Mouse (Mus musculus) thymus, adult 2 months (tissue): Measurements from ENCODE around the gene Gclc. TPM values are rescaled to one million over a fixed set of nuclear protein-coding genes. Genes with fewer than 3 reads are reported as not detected.

ENCODE experiments used
- DNase-seq: peaks from one replicate; pipeline ENCODE4 v3.0.0; 2021
- H3K27ac ChIP-seq: fragments of 200-500 bp; 2 replicates; pipeline ENCODE4 v1.5.1; 2012; ENCODE audit warnings: low read length, control low read depth; ENCODE audit not compliant: control insufficient read depth, insufficient read depth
- H3K27me3 ChIP-seq: fragments of 200-500 bp; 2 replicates; pipeline ENCODE4 v1.6.1; 2012; ENCODE audit warnings: mild to moderate bottlenecking, low read length, moderate library complexity, mixed read lengths; ENCODE audit not compliant: control insufficient read depth, insufficient read depth
- H3K36me3 ChIP-seq: fragments of 200-500 bp; 2 replicates; pipeline ENCODE4 v1.6.1; 2012; ENCODE audit warnings: mild to moderate bottlenecking, low read length, moderate library complexity; ENCODE audit not compliant: control insufficient read depth, insufficient read depth
- H3K4me1 ChIP-seq: fragments of 200-500 bp; replicated peaks from 2 replicates; pipeline ENCODE4 v1.6.1; 2012; ENCODE audit warnings: low read length; ENCODE audit not compliant: control insufficient read depth, insufficient read depth
- H3K4me3 ChIP-seq: fragments of 200-500 bp; 2 replicates; pipeline ENCODE4 v1.5.1; 2012; ENCODE audit warnings: mild to moderate bottlenecking, low read length, control low read depth, moderate library complexity; ENCODE audit not compliant: control insufficient read depth, insufficient read depth
- CTCF ChIP-seq: fragments of 200-500 bp; IDR thresholded peaks from 2 replicates; pipeline ENCODE4 v1.5.1; 2012; ENCODE audit warnings: mild to moderate bottlenecking, control low read depth, low read length, moderate library complexity, borderline replicate concordance; ENCODE audit not compliant: control insufficient read depth, poor library complexity, insufficient read depth; ENCODE audit errors: extremely low read depth
- POLR2A ChIP-seq: fragments of 200-500 bp; IDR thresholded peaks from 2 replicates; pipeline ENCODE4 v1.6.1; 2012; ENCODE audit warnings: mild to moderate bottlenecking, low read length, control low read depth, moderate library complexity; ENCODE audit not compliant: control insufficient read depth, poor library complexity, insufficient read depth; ENCODE audit errors: extremely low read depth
- WGBS: fragments of 180-500 bp; shearing (Covaris S2); methylation state at CpG from one replicate; pipeline ENCODE4 v1.1.7; 2018; 5-methylcytosine and 5-hydroxymethylcytosine counted together
- polyA plus RNA-seq: library from polyadenylated mRNA; depleted of rRNA; stranded (reverse); fragments of >200 nt; gene quantifications from 2 replicates; pipeline ENCODE4 v1.2.3, GENCODE M21; 2012

The Gclc gene
- polyA plus RNA-seq, 1 experiment, result 24.7 TPM

DNA sequence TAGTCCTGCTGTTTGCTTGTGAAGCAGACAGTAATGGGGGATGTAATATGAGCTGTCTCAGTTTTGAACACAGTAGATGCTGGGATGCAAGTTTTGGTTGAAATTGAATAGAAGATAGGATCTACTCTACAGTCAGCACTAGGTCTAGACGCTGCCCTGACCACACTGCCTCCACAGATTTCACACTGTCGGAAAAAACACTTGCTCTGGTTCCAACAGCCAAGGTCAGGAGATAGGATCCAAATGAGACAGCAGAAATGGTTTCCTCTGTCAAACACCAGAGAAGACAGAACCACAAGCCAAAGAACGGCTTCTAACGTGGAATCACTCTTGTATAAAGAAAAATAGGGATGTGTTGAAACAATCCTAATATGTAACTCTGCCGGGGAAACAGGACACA lies 41.0 kb upstream of the Gclc start:
- 30% methylated on average over 5 of the region's 5 CpGs for WGBS
- H3K27ac ChIP-seq, result no peak overlapping the region
- DNase-seq, result no peak

DNA sequence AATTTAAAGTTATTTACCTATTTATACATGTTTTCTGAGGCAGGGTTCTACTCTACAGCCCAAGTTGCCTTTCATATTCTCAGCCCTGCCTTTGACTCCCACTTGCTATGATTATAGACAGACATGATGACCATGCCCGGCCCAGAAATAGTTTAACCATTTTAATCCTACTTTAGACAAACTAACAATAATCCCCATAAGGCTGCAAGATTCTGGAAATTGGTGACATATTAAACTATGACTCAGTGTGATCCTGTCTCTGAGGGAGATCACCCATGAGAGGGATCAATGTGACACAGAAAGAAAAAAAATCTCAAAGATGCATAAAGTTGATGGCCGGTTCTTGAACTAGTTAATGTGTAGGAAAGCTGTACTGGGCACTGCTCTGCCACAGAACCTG lies 39.1 kb upstream of the Gclc start:
- Histone ChIP-seq H3K36me3 (no peaks in the 10 kb centered on the region), H3K4me1 (no peaks in the 10 kb centered on the region; the same call in 1 of the 2 replicates), H3K27ac (no peak overlapping the region), H3K27me3 (no peaks in the 10 kb centered on the region), H3K4me3 (no peak overlapping the region)
- no peak for DNase-seq
- WGBS, result 97% methylated on average over 2 of the region's 2 CpGs
- TF ChIP-seq CTCF (no peak), POLR2A (no peak)

More for the DNA sequence above, 41.0 kb upstream of the Gclc start:
- Histone ChIP-seq H3K36me3 (no peaks in the 10 kb centered on the region), H3K27me3 (no peaks in the 10 kb centered on the region), H3K4me3 (no peak overlapping the region), H3K4me1 (no peaks in the 10 kb centered on the region; the same call in 1 of the 2 replicates)
- TF ChIP-seq POLR2A (no peak), CTCF (no peak)

DNA sequence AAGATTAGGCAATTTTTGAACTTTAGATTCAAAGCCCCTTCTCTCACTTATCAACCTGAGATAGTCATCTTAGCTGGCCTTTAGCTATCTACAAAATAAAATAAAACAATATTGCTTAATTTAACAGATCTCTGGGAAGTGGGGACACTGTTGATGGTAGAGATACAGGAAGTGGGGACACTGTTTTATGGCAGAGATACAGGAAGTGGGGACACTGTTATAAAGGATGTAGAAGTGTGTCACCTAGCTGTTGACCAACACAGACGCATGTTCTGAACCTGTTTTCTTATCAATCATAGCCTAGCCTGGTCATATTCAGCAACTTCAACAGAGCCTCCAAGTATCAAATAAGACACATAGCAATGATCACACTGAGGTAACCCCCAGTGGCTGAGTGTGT lies 38.3 kb upstream of the Gclc start:
- Histone ChIP-seq H3K4me3 (no peak overlapping the region), H3K4me1 (no peaks in the 10 kb centered on the region; the same call in 1 of the 2 replicates), H3K27me3 (no peaks in the 10 kb centered on the region), H3K27ac (no peak overlapping the region), H3K36me3 (no peaks in the 10 kb centered on the region)
- no peak for TF ChIP-seq CTCF
- no peak for TF ChIP-seq POLR2A
- DNase-seq, result no peak
- 38% methylated on average over 1 of the region's 1 CpGs for WGBS

DNA sequence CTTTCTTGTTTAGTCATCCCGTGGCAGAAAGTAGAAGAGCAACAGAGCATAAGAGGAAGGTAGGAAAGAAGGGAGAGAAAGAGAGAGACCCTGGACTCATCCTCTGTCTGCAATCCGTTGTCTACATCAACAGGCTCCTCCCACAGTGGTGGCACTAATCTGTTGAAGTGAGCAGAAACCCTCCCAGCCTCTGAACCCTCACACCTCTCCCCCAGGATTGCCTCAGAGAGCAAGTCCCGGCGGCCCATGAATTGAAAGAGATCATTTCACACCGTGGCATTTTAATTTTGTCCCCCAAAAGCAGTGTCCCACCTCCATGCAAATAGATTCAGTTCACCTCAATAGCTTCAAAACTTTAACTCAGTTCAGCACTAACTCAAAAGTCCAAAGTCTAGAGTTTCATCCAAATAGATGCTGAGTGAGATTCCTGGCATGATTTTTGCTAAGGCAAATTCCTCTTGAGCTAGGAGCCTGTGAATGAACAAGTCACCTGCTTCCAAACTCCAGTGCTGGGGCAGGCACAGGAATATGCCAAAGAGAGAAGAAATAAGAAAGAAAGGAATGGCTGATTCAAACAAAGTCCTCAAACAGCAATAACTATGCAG lies 36.4 kb upstream of the Gclc start:
- H3K4me1 ChIP-seq, result no peaks in the 10 kb centered on the region
- TF ChIP-seq POLR2A (no peak), CTCF (no peak)
- no peaks in the 10 kb centered on the region for H3K36me3 ChIP-seq
- no peaks in the 10 kb centered on the region for H3K27me3 ChIP-seq
- no peak overlapping the region for H3K27ac ChIP-seq
- WGBS, result 80% methylated on average over 5 of the region's 5 CpGs
- H3K4me3 ChIP-seq, result no peak overlapping the region
- no peak for DNase-seq

DNA sequence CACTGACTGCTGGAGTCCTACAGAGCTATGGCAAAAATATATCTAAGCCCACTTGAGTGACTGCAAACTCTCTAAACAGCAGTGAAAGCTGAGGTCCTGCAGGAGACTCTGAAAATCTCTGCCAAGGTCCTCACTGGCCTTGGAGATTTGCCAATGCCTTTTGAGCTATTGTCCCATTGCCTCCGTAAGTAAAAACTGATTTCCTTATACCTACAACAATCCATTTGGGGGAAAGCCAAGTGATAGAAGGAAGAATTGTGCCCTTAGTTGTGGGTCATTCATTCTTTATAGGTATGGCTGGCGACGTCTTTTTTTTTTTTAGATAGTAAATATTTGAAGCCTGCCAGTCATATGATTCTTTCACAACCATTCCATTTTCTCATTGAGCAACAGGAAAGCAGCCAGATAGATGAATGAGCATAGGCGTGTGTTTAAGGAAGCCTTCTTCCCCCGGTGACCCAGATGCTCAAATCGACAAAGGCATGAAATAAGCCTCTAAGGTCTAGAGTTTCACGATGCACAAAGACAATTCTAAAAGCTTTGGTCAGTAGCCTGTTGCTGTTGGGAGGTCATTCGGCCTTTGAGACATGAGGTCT lies 35.4 kb upstream of the Gclc start:
- Histone ChIP-seq H3K4me1 (no peaks in the 10 kb centered on the region), H3K4me3 (no peak overlapping the region), H3K27me3 (no peaks in the 10 kb centered on the region), H3K36me3 (no peaks in the 10 kb centered on the region), H3K27ac (no peak overlapping the region)
- no peak for TF ChIP-seq CTCF
- TF ChIP-seq POLR2A, result no peak
- WGBS, result 92% methylated on average over 8 of the region's 8 CpGs
- no peak for DNase-seq

DNA sequence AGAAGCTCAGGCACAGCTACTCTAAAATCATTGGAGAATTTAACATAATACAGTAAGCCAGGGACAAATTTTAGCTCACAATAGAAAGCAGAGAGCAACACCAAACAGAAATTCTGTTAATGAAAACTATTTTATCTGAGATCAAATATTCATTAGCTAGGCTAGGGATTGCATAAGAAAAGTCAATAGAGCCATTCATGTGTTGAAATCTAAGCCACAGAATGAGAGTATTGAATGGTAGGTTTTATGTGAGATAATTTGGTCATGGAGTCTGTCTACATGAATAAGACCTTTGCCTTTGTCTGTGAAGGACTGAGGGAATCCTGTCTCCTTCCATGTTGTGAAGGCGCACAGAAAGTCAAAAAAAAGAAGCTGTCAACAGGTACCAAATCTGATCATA lies 34.7 kb upstream of the Gclc start:
- WGBS, result 92% methylated on average over 1 of the region's 1 CpGs
- Histone ChIP-seq H3K4me3 (no peak overlapping the region), H3K27ac (no peak overlapping the region), H3K27me3 (no peaks in the 10 kb centered on the region), H3K4me1 (no peaks in the 10 kb centered on the region), H3K36me3 (no peaks in the 10 kb centered on the region)
- DNase-seq, result no peak
- TF ChIP-seq CTCF (no peak), POLR2A (no peak)
